Mouse (Mus musculus) megakaryocyte, embryonic 14.5 days (primary cell): ENCODE data around the gene Tas2r107. TPM values are rescaled to one million over a fixed set of nuclear protein-coding genes. Genes with fewer than 3 reads are reported as not detected.
"Not testable (repeated sequence)": the region's sequence is repeated elsewhere in the genome, so short reads cannot be mapped to it uniquely, and the experiment has no call there.

Experiments used
- H3K27me3 ChIP-seq: replicated peaks from 2 replicates; pipeline ENCODE3; 2012; ENCODE audit warnings: inconsistent platforms
- H3K36me3 ChIP-seq: replicated peaks from 2 replicates; pipeline ENCODE3; 2012; ENCODE audit warnings: low read length, inconsistent platforms, mixed read lengths
- H3K4me1 ChIP-seq: 2 replicates; pipeline ENCODE4 v1.6.1; 2012; ENCODE audit warnings: inconsistent platforms
- H3K4me3 ChIP-seq: replicated peaks from 2 replicates; pipeline ENCODE3; 2012; ENCODE audit warnings: moderate library complexity, mild to moderate bottlenecking, inconsistent platforms
- H3K9me3 ChIP-seq: 2 replicates; pipeline ENCODE4 v1.6.1; 2012; ENCODE audit warnings: inconsistent platforms
- FLI1 ChIP-seq: IDR thresholded peaks from 2 replicates; pipeline ENCODE4 v1.6.1; 2012; ENCODE audit warnings: low read length, inconsistent platforms, mixed read lengths
- GATA1 ChIP-seq: IDR thresholded peaks from 3 replicates; pipeline ENCODE4 v1.6.1; 2012; ENCODE audit warnings: mixed read lengths, low read length, inconsistent platforms, borderline replicate concordance
- polyA plus RNA-seq: library from polyadenylated mRNA; stranded (reverse); fragments of >175 nt; gene quantifications from 2 replicates; pipeline ENCODE4 v1.2.3, GENCODE M21; 2012; ENCODE audit warnings: low replicate concordance; ENCODE audit not compliant: insufficient read depth

Tas2r107 gene
- not detected in 2 replicates for polyA plus RNA-seq

- H3K4me3 ChIP-seq, result no peak within 1 kb of the TSS
- no peaks in the 10 kb centered on the region for H3K36me3 ChIP-seq
- H3K4me1 ChIP-seq, result no peaks in the 10 kb centered on the region
- peaks cover 6% of the 10 kb centered on the region; the same call in 1 of the 2 replicates for H3K9me3 ChIP-seq
- TF ChIP-seq FLI1 (no peak), GATA1 (no peak)
- H3K27me3 ChIP-seq, result no peaks in the 10 kb centered on the region
These were observed at the start of gene Tas2r107 for GRCm38 (mm10) chr6:131660049-131660448. Gene Tas2r107 (minus strand): TSS chr6:131660149.

- no peaks in the 10 kb centered on the region for H3K36me3 ChIP-seq
- H3K9me3 ChIP-seq, result peaks cover 10% of the 10 kb centered on the region
- TF ChIP-seq FLI1 (no peak), GATA1 (no peak)
- H3K27me3 ChIP-seq, result no peaks in the 10 kb centered on the region
- no peak within 1 kb of the TSS for H3K4me3 ChIP-seq
- H3K4me1 ChIP-seq, result no peaks in the 10 kb centered on the region
These were observed 30.0 kb upstream of the Tas2r107 start, which contains the start of gene Tas2r114 for GRCm38 (mm10) chr6:131689963-131690362. Gene Tas2r114 (minus strand): TSS chr6:131690063.

- H3K9me3 ChIP-seq, result peaks cover 10% of the 10 kb centered on the region
- H3K4me1 ChIP-seq, result no peaks in the 10 kb centered on the region
- no peaks in the 10 kb centered on the region for H3K36me3 ChIP-seq
- H3K4me3 ChIP-seq, result no peak within 1 kb of the TSS
- no peak for TF ChIP-seq GATA1
- TF ChIP-seq FLI1, result no peak
- H3K27me3 ChIP-seq, result no peaks in the 10 kb centered on the region
These were observed 27.4 kb upstream of the Tas2r107 start, which contains the start of gene Tas2r105 for GRCm38 (mm10) chr6:131687395-131687794. Gene Tas2r105 (minus strand): TSS chr6:131687495.

GRCm38 (mm10) chr6:131685644-131686043, 25.7 kb upstream of the Tas2r107 start, which contains the start of gene Tas2r104:
Gene Tas2r104 (minus strand): TSS chr6:131685744.
- no peak within 1 kb of the TSS for H3K4me3 ChIP-seq
- no peaks in the 10 kb centered on the region for H3K9me3 ChIP-seq
- H3K4me1 ChIP-seq, result no peaks in the 10 kb centered on the region
- TF ChIP-seq GATA1 (no peak), FLI1 (no peak)
- H3K27me3 ChIP-seq, result no peaks in the 10 kb centered on the region
- H3K36me3 ChIP-seq, result no peaks in the 10 kb centered on the region

- Histone ChIP-seq H3K9me3 (peaks cover 6% of the 10 kb centered on the region; the same call in 1 of the 2 replicates), H3K36me3 (no peaks in the 10 kb centered on the region), H3K4me1 (no peaks in the 10 kb centered on the region), H3K27me3 (no peaks in the 10 kb centered on the region), H3K4me3 (no peak within 1 kb of the TSS)
- TF ChIP-seq FLI1, result no peak
- TF ChIP-seq GATA1, result no peak
These were observed 18.8 kb upstream of the Tas2r107 start, which contains the start of gene Tas2r106 for GRCm38 (mm10) chr6:131678786-131679185. Gene Tas2r106 (minus strand): TSS chr6:131678886.

- Histone ChIP-seq H3K27me3 (no peaks in the 10 kb centered on the region), H3K4me1 (no peaks in the 10 kb centered on the region), H3K36me3 (no peaks in the 10 kb centered on the region), H3K4me3 (no peak within 1 kb of the TSS), H3K9me3 (peaks cover 8% of the 10 kb centered on the region)
- TF ChIP-seq FLI1, result no peak
- no peak for TF ChIP-seq GATA1
These were observed 29.1 kb downstream of the Tas2r107 start, which contains the start of gene Tas2r130 for GRCm38 (mm10) chr6:131630812-131631211. Gene Tas2r130 (minus strand): TSS chr6:131630912.

- H3K9me3 ChIP-seq, result peaks cover 24% of the 10 kb centered on the region
- H3K36me3 ChIP-seq, H3K4me1 ChIP-seq, H3K27me3 ChIP-seq, H3K4me3 ChIP-seq: not testable (repeated sequence)
These were observed 50.0 kb downstream of the Tas2r107 start for GRCm38 (mm10) chr6:131609956-131610355.

Other genes with a start within 250 kb of the Tas2r107 start
- not detected in 2 replicates for gene 5430401F13Rik, start 173.7 kb downstream of the Tas2r107 start, polyA plus RNA-seq
- gene Gm6619, start 173.7 kb downstream of the Tas2r107 start, polyA plus RNA-seq, result not detected in 2 replicates
- gene Tas2r130, start 29.2 kb downstream of the Tas2r107 start, polyA plus RNA-seq, result not detected in 2 replicates
- not detected in 2 replicates for gene Tas2r106, start 18.7 kb upstream of the Tas2r107 start, polyA plus RNA-seq
- gene Tas2r104, start 25.6 kb upstream of the Tas2r107 start, polyA plus RNA-seq, result not detected in 2 replicates
- not detected in 2 replicates for gene Tas2r105, start 27.3 kb upstream of the Tas2r107 start, polyA plus RNA-seq
- gene Tas2r114, start 29.9 kb upstream of the Tas2r107 start, polyA plus RNA-seq, result not detected in 2 replicates